Mouse (Mus musculus): ENCODE results near the gene Cep55. TPM values are rescaled to one million over a fixed set of nuclear protein-coding genes. Genes with fewer than 3 reads are reported as not detected.

Gene Cep55
- 3.6 and 9.9 TPM in 2 replicates for polyA plus RNA-seq (2015; fragmentation: Nextera tagmentation; extraction: Ambion mirVana)

DNA sequence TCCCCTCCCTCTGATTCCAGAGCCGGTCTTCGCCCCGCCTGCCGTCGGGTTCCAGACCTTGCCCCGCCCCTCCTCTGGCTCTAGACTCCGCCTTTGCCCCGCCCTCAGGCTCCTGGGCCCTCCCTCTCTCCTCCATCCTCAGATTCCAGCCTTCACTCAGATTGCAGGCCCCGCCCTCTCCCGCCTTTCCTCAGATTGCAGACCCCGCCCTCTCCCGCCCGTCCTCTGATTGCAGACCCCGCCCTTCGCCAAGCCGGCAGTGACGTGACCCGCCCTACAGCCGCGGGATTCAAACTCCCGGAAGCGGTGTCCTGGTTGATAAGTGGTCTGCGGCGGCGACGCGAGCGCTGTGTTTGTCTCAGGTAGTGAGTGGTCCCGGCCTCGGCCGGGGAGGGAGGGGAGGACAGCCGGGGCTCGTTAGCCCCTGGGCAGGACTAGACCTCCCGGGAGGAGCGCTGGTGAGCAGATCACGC lies at the start of gene Cep55:
Cep55 (plus strand) TSS at position 292 of the 473 bp plus-strand sequence.
- peak; percentile 98 for ATAC-seq (ENCODE audit: low FRiP score)
- no peaks in the 10 kb centered on the region for H3K27me3 ChIP-seq (replicated peaks)
- peaks cover 18% of the 10 kb centered on the region for H3K4me1 ChIP-seq
- peak within 1 kb of the TSS; percentile 95 for H3K4me2 ChIP-seq
- no peaks in the 10 kb centered on the region for H3K9me3 ChIP-seq (replicated peaks)
- peak within 1 kb of the TSS; percentile 66; the same call in 1 of the 2 replicates for H3K27ac ChIP-seq (replicated peaks)
- H3K4me3 ChIP-seq (replicated peaks): peak within 1 kb of the TSS; percentile 72
- no peaks in the 10 kb centered on the region for H3K36me3 ChIP-seq
- 0% methylated on average over 35 of the region's 36 CpGs for WGBS
- H3K9ac ChIP-seq (replicated peaks): peak within 1 kb of the TSS; percentile 53

GRCm38 (mm10) chr19:38011379-38011778 lies 43.4 kb upstream of the Cep55 start:
- Histone ChIP-seq H3K4me1 (peaks cover 5% of the 10 kb centered on the region; the same call in 1 of the 2 replicates), H3K27me3 (replicated peaks) (no peaks in the 10 kb centered on the region), H3K4me3 (replicated peaks) (no peak overlapping the region), H3K36me3 (no peaks in the 10 kb centered on the region), H3K27ac (replicated peaks) (no peak overlapping the region), H3K4me2 (no peak overlapping the region), H3K9ac (replicated peaks) (no peak overlapping the region), H3K9me3 (replicated peaks) (no peaks in the 10 kb centered on the region)
- ATAC-seq (ENCODE audit: low FRiP score): no peak
- WGBS: 85% methylated on average over 1 of the region's 1 CpGs

DNA sequence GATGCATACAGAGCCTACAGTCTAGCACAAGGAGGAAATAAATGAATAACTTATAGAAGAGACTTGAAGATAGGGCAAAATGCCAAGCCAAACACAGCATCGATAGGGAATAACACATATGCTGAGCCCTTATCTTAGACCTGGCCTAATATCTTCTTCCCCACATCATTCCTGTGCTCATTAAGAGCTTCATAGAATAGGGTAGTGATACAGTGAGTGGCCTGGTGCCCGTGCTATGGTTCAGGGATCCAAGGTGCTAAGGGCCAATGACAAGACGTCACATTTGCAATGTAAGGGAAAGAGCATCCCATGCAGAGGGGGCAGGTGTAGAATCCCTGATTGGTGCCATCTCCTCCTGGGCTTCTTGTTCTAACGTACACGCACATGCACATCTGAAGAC lies 40.4 kb upstream of the Cep55 start:
- 95% methylated on average over 5 of the region's 5 CpGs for whole genome bisulfite sequencing
- H3K27ac ChIP-seq (replicated peaks): no peak overlapping the region
- H3K9ac ChIP-seq (replicated peaks): no peak overlapping the region
- H3K4me1 ChIP-seq: peaks cover 5% of the 10 kb centered on the region; the same call in 1 of the 2 replicates
- H3K27me3 ChIP-seq (replicated peaks): no peaks in the 10 kb centered on the region
- no peak overlapping the region for H3K4me2 ChIP-seq
- no peaks in the 10 kb centered on the region for H3K9me3 ChIP-seq (replicated peaks)
- H3K4me3 ChIP-seq (replicated peaks): no peak overlapping the region
- no peak for ATAC-seq (ENCODE audit: low FRiP score)
- no peaks in the 10 kb centered on the region for H3K36me3 ChIP-seq

- 0% methylated on average over 1 of the region's 1 CpGs for WGBS
These were observed 39.5 kb upstream of the Cep55 start for GRCm38 (mm10) chr19:38015180-38015872.

DNA sequence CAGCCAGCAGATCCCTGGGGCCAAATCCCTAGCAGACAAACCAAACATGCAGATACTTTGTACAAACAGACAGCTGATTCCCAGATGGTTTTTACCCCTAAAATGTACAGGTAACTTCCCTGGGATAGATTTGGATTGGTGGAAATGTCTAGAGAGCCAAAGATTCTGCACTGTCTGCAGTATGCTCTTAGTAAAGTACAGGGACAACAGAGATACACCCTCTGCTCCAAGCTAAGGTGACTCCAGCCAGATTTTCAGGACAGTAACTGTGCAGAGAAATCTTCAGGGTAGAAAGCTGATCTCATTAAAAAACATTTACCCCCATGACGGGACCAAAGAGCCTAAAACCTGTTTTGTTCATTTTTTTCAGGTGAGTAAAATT lies 38.9 kb upstream of the Cep55 start:
- WGBS: 69% methylated on average over 1 of the region's 1 CpGs
- H3K9ac ChIP-seq (replicated peaks): no peak overlapping the region
- H3K4me1 ChIP-seq: peaks cover 5% of the 10 kb centered on the region; the same call in 1 of the 2 replicates
- no peak overlapping the region for H3K4me3 ChIP-seq (replicated peaks)
- H3K27ac ChIP-seq (replicated peaks): no peak overlapping the region
- no peaks in the 10 kb centered on the region for H3K36me3 ChIP-seq
- H3K9me3 ChIP-seq (replicated peaks): no peaks in the 10 kb centered on the region
- ATAC-seq (ENCODE audit: low FRiP score): no peak
- H3K27me3 ChIP-seq (replicated peaks): no peaks in the 10 kb centered on the region
- no peak overlapping the region for H3K4me2 ChIP-seq

More at GRCm38 (mm10) chr19:38015180-38015872, 39.5 kb upstream of the Cep55 start:
- no peaks in the 10 kb centered on the region for H3K36me3 ChIP-seq
- H3K4me1 ChIP-seq: peaks cover 5% of the 10 kb centered on the region; the same call in 1 of the 2 replicates
- no peak overlapping the region for H3K4me3 ChIP-seq (replicated peaks)
- H3K9ac ChIP-seq (replicated peaks): no peak overlapping the region
- no peaks in the 10 kb centered on the region for H3K9me3 ChIP-seq (replicated peaks)
- H3K27ac ChIP-seq (replicated peaks): no peak overlapping the region
- no peak overlapping the region for H3K4me2 ChIP-seq
- H3K27me3 ChIP-seq (replicated peaks): no peaks in the 10 kb centered on the region
- peak; percentile 78 for ATAC-seq (ENCODE audit: low FRiP score)

DNA sequence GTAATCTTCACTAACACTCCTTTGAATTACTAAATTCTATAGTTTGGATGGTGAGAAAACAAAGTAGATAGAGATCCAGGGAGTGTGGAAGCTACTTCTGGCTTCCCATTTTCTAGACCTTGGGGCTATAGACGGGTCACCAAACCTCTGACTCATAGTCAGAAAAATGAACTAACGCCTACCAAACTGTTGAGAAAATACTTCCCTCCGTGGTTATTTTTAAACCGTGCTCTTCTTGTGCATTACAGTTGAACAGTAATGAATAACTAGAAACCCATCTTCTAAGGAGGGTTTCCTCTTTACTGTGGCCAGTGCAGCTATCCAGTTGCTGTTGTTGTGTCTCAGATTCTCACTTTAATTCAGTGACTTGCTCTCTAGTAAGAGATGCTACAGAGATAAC lies 32.1 kb upstream of the Cep55 start:
- Histone ChIP-seq H3K9ac (replicated peaks) (no peak overlapping the region), H3K4me2 (no peak overlapping the region), H3K9me3 (replicated peaks) (no peaks in the 10 kb centered on the region), H3K27me3 (replicated peaks) (no peaks in the 10 kb centered on the region), H3K4me1 (no peaks in the 10 kb centered on the region), H3K4me3 (replicated peaks) (no peak overlapping the region), H3K27ac (replicated peaks) (no peak overlapping the region), H3K36me3 (no peaks in the 10 kb centered on the region)
- 84% methylated on average over 4 of the region's 4 CpGs for WGBS
- ATAC-seq (ENCODE audit: low FRiP score): no peak

GRCm38 (mm10) chr19:38023603-38024002 lies 31.2 kb upstream of the Cep55 start:
- Histone ChIP-seq H3K9me3 (replicated peaks) (no peaks in the 10 kb centered on the region), H3K4me1 (no peaks in the 10 kb centered on the region), H3K27ac (replicated peaks) (no peak overlapping the region), H3K4me2 (no peak overlapping the region), H3K36me3 (no peaks in the 10 kb centered on the region), H3K27me3 (replicated peaks) (no peaks in the 10 kb centered on the region), H3K4me3 (replicated peaks) (no peak overlapping the region), H3K9ac (replicated peaks) (no peak overlapping the region)
- no peak for ATAC-seq (ENCODE audit: low FRiP score)
- WGBS: 27% methylated on average over 4 of the region's 4 CpGs

GRCm38 (mm10) chr19:38025254-38026041 lies 29.4 kb upstream of the Cep55 start:
- 53% methylated on average over 6 of the region's 9 CpGs for WGBS
- no peaks in the 10 kb centered on the region for H3K27me3 ChIP-seq (replicated peaks)
- no peak overlapping the region for H3K27ac ChIP-seq (replicated peaks)
- ATAC-seq (ENCODE audit: low FRiP score): no peak
- no peak overlapping the region for H3K4me3 ChIP-seq (replicated peaks)
- H3K9ac ChIP-seq (replicated peaks): no peak overlapping the region
- H3K36me3 ChIP-seq: no peaks in the 10 kb centered on the region
- no peaks in the 10 kb centered on the region for H3K9me3 ChIP-seq (replicated peaks)
- no peaks in the 10 kb centered on the region for H3K4me1 ChIP-seq
- H3K4me2 ChIP-seq: no peak overlapping the region

DNA sequence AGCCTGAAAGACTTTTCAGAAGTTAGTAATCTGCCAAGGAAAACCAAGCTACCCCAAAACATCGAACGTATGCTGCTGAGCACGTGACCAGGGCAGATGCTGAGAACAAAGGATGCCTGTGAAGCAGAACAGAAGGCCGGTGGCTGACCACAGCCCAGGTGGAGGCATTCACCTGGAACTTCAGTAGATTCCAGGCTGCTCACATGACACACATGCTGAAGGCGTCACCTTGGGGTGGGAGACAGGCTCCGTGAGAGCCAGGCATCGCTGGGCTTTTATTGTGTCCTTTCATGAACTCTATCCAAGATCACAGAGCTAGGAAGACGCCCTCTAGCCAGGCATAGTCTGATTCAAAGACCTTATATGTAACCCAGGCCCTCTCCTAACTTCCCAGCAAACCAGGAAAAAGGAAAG lies 28.6 kb upstream of the Cep55 start:
- no peak for ATAC-seq (ENCODE audit: low FRiP score)
- no peaks in the 10 kb centered on the region for H3K36me3 ChIP-seq
- H3K4me3 ChIP-seq (replicated peaks): no peak overlapping the region
- no peak overlapping the region for H3K27ac ChIP-seq (replicated peaks)
- no peaks in the 10 kb centered on the region for H3K4me1 ChIP-seq
- H3K9me3 ChIP-seq (replicated peaks): no peaks in the 10 kb centered on the region
- H3K27me3 ChIP-seq (replicated peaks): no peaks in the 10 kb centered on the region
- no peak overlapping the region for H3K9ac ChIP-seq (replicated peaks)
- no peak overlapping the region for H3K4me2 ChIP-seq
- 69% methylated on average over 8 of the region's 8 CpGs for WGBS

- no peak for ATAC-seq (ENCODE audit: low FRiP score)
- Histone ChIP-seq H3K4me2 (no peak overlapping the region), H3K36me3 (no peaks in the 10 kb centered on the region), H3K27ac (replicated peaks) (no peak overlapping the region), H3K9me3 (replicated peaks) (no peaks in the 10 kb centered on the region), H3K4me3 (replicated peaks) (no peak overlapping the region), H3K27me3 (replicated peaks) (no peaks in the 10 kb centered on the region), H3K4me1 (no peaks in the 10 kb centered on the region), H3K9ac (replicated peaks) (no peak overlapping the region)
- WGBS: 89% methylated on average over 6 of the region's 6 CpGs
These were observed 27.4 kb upstream of the Cep55 start for GRCm38 (mm10) chr19:38027389-38027788.

GRCm38 (mm10) chr19:38027881-38028521 lies 26.8 kb upstream of the Cep55 start:
- Histone ChIP-seq H3K9ac (replicated peaks) (no peak overlapping the region), H3K9me3 (replicated peaks) (no peaks in the 10 kb centered on the region), H3K27me3 (replicated peaks) (no peaks in the 10 kb centered on the region), H3K36me3 (no peaks in the 10 kb centered on the region), H3K4me2 (no peak overlapping the region), H3K4me1 (no peaks in the 10 kb centered on the region), H3K4me3 (replicated peaks) (no peak overlapping the region), H3K27ac (replicated peaks) (no peak overlapping the region)
- WGBS: 64% methylated on average over 10 of the region's 10 CpGs
- no peak for ATAC-seq (ENCODE audit: low FRiP score)
